Mouse (Mus musculus) megakaryocyte progenitor cell, adult 5-6 weeks (primary cell): ENCODE measurements around the gene Scn8a. TPM values are rescaled to one million over a fixed set of nuclear protein-coding genes. Genes with fewer than 3 reads are reported as not detected.

Experiments
- ATAC-seq: replicated peaks from 2 replicates; pipeline ENCODE4 v1.8.0; 2016; ENCODE audit warnings: mild to moderate bottlenecking, moderate TSS enrichment, inconsistent platforms; ENCODE audit not compliant: poor library complexity
- total RNA-seq, 2 experiments: library from RNA; stranded (forward) in 1 of 2; stranded (reverse) in 1 of 2; fragments of 157-497, 149-512 nt in 1 of 2; fragments of 200-1000 nt in 1 of 2; gene quantifications; 2 replicates each; pipeline versions ENCODE4 v1.2.3 to v1.2.4; 2015 to 2017

The Scn8a gene
- total RNA-seq, 2 experiments from 2014 or later = not detected

DNA sequence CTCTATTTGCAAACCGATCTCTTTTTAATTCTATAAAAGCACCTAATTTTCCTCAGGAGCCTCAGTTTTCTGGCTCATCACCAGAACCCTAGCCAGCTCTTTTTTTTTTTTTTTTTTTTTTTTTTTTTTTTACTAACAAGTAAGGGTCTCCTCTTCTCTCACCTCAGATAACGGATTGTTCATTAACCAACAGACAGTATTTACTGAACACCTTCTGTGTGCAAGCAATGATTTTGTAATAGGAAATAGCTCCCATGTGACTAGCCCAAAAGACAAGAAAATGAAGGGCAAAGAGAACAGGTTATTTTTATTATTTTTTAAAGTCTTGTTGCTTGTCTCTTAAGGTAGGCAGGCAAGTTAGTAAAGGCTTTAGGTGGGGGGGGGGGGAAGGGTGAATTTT lies 82.6 kb downstream of the Scn8a start:
- ATAC-seq = no peak

DNA sequence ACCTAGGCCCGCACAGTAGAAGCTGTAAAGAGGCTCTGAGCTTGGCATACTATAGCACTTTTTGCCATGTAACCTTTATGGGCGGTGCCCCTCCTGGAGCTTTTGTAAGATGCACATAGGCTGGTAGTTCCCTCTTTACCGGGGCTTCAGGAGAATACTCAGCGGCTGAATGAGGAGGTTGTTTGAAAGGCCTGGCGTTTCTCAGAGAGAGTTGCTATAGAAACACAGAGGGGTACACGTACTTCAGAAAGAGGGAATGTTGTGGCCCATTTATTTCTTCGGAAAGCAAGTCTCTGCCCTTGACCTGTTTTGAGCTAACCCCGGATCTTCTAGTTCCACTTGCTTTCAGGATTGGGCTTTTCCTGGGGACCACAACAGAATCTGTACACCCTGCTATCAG lies 83.2 kb downstream of the Scn8a start:
- no peak for ATAC-seq

GRCm38 (mm10) chr15:100953955-100954354 lies 84.3 kb downstream of the Scn8a start:
- no peak for ATAC-seq

DNA sequence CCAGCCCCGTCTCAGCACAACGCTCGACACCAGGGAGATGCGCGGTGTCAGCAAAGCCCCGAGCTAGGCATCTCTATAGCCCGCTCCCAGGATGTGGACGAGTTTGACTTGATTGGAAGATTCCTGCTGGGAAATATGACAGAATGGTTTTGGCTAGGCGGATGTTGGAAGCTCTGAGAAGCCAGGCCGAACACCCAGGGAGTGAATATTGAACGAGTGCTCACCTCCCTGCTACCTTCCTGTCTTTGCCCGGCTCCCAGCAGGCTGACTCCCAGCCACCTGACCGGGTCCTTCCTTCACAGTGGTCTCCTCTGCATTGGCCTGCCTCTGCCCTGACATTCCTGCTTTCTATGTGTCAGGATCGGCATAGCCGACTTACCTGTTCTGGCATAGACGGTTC lies 85.1 kb downstream of the Scn8a start:
- ATAC-seq = no peak

GRCm38 (mm10) chr15:100960958-100961357 lies 91.3 kb downstream of the Scn8a start:
- no peak for ATAC-seq

DNA sequence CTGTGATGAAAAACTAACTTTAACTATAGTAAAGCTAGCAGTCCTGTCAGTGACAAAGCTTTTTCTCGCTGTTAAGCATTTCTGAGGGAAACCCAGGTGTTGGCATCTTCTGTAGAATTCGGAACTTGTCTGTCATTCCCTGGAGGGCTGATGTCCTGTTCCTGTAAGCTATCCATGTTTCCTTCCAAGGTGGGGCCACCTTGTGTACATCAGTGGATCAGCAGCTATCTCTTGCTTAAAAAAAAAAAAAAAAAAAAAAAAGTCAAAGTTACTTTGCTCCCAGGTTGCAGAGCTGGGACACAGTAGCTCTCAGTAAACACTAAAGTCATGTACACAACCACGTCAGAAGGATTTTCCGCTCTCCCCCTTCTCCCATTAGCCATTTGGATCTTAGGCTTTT lies 91.9 kb downstream of the Scn8a start:
- ATAC-seq = no peak

DNA sequence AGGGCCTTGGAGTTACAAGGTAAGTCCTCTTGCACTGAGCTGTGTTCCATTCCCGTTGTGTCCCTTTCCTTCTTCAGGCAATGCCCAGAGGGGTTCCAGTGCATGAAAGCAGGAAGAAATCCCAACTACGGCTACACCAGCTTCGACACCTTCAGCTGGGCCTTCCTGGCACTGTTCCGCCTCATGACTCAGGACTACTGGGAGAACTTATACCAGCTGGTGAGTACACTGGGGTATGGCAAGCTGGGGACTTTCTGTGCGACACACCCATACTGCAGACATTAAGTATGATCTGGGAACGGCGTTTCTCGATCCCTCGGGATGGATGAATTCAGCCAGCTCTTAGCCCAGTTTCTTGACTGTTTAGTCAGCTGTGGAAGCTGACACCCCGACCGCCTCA lies 101.8 kb downstream of the Scn8a start:
- ATAC-seq = no peak

- ATAC-seq = no peak
These were observed 103.1 kb downstream of the Scn8a start for GRCm38 (mm10) chr15:100972795-100973194.

- 0 out of 2 replicates have a peak, but pooled peaks have one; percentile 39 for ATAC-seq
These were observed 105.0 kb downstream of the Scn8a start for GRCm38 (mm10) chr15:100974679-100975078.

DNA sequence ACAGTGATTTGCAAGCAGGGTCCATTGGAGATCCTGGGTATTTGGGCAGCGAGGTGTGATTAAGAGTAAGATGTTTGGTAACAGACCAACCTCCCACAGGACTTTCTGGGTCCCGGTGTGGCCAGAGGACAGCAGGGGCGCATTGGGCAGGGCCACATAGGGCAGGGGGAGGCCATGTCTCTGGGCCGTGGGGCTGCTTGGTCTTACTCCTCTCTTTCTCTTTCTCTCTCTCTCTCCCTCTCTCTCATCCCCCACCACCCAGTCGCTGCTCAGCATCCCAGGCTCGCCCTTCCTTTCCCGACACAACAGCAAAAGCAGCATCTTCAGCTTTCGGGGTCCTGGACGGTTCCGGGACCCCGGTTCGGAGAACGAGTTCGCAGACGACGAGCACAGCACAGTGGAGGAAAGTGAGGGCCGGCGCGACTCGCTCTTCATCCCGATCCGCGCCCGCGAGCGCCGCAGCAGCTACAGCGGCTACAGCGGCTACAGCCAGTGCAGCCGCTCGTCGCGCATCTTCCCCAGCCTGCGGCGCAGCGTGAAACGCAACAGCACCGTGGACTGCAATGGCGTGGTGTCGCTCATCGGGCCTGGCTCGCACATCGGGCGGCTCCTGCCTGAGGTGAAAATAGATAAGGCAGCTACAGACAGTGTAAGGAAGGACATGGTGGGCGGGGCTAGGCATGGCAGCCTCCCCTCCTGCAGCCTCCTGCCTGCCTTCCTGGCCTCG lies 113.9 kb downstream of the Scn8a start:
- peak; percentile 63 for ATAC-seq

DNA sequence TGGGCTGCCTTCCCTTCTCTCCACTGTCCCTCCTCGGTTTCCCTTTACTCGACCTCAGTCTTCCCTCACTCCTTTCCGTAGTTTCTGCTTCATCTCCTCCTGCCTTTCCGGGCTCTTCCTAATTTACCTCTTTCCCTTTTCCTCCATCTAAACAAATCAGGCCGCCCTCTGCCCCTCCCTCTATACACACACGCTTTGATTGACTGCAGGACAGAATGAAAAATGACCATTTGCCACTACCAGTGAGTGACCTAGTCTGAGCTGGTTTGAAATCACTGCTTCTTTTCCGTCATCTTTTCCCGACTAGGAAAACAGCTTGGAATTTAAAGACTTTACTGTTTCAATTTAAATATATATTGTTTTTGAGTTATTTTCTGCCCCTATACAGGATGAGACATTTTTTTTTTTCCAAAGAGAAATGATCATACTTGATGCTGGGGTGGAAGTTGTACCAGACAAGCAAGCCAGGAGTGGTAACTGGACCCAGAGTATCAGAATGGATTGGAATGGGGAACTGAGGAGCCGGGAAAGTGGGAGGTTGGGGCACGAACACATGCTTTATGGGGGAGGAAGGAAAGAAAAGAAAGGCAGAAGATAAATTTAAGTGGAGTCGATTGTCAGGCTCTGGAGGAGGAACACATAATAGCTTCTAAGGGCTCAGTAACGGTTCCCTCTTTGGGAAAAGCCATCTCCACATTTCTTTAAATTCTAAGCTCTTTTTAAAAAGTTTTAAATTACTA lies 114.7 kb downstream of the Scn8a start:
- no peak for ATAC-seq

DNA sequence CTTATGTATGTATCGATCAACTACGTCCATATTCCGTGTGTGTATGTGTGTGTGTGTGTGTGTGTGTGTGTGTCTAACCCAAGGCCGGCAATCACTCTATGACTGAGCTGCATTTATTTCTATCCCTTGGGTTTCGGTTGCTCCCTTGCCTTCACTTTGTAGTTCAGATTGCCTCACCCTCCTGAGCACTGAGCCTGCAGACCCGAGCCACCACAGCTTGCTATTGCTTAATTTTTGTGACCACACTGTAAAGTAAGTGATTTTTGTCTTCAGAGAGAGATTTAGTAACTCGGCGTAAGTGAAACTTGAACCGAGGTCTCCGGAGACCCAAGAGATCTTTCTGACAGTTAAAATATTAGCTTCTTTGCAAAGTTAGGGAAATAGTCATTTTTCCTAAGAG lies 116.8 kb downstream of the Scn8a start:
- peak; percentile 69 for ATAC-seq

GRCm38 (mm10) chr15:100987031-100987430 lies 117.4 kb downstream of the Scn8a start:
- ATAC-seq = no peak

- no peak for ATAC-seq
These were observed 120.6 kb downstream of the Scn8a start for GRCm38 (mm10) chr15:100990283-100990682.

DNA sequence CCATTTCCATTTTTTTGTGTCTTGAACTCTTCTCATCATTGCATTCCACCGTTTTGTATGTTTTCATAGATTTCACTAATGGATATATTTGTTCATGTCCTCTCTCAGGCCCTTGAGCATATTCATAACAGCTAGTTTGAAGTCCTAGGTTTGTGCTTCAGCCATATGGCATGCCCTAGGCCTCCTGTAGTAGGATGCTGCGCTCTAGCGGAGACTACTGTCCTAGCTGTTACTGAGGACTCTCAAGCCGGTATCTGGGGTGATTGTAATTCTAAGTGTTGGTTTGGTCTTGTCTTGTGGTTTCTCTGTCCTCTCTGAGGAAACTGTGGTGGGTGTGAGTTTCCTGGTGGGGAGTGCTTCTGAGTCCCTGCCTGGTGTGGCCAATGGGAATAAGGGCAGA lies 127.4 kb downstream of the Scn8a start:
- peak; percentile 76 for ATAC-seq

- ATAC-seq = no peak
These were observed 132.0 kb downstream of the Scn8a start for GRCm38 (mm10) chr15:101001685-101002084.

DNA sequence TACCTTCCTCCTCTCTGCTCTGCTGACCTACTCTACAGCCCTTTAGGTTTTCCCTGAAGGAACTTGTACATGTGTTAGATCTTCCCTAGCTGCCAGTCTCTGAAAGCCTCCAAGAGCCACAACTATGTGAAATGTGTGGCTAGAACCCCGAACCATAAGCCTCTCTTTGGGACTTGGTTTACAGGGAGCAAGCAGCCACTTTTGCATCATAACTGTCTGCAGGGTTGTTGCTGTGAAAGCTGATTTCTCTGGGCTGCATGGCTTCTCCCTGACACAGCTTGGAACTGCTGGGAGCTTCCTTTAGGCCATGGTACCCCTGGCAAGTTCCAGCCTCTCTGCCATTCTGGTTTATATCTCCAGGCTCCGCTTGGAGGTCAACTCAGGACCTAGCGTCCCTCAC lies 132.8 kb downstream of the Scn8a start:
- no peak for ATAC-seq

GRCm38 (mm10) chr15:101004538-101004937 lies 134.9 kb downstream of the Scn8a start:
- no peak for ATAC-seq

DNA sequence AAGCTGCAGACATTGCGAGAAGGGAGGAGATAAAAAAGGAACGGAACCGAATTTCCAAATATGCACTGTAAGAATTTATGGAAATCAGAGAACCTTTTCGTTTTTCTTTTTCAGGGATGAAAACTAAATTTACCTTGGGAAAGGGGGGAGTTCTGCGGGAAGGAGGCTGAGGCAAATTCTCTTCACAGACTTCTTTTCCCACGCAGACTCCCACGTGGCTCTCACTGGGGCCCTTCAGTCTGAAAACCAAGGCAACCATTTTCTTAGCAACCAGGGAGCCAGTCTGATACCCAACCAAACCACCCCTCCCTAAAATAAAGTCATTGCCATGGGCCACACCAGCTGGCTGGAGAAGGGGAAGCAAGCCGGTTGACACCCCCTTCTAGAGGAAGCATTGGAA lies 136.1 kb downstream of the Scn8a start:
- ATAC-seq = no peak

- peak; percentile 74 for ATAC-seq
These were observed 136.8 kb downstream of the Scn8a start for GRCm38 (mm10) chr15:101006251-101007040.

- ATAC-seq = no peak
These were observed 137.6 kb downstream of the Scn8a start for GRCm38 (mm10) chr15:101007236-101007635.
